Mouse (Mus musculus) stomach, postnatal 0 days (tissue): Measurements from ENCODE around the gene Skap2.

Experiments used
- CTCF ChIP-seq: IDR thresholded peaks from 2 replicates; pipeline ENCODE4 v1.5.1; 2016; ENCODE audit warnings: antibody characterized with exemption, low read depth, mild to moderate bottlenecking, moderate library complexity
- EP300 ChIP-seq: optimal IDR thresholded peaks from 2 replicates; pipeline ENCODE3; 2016; ENCODE audit warnings: antibody characterized with exemption

DNA sequence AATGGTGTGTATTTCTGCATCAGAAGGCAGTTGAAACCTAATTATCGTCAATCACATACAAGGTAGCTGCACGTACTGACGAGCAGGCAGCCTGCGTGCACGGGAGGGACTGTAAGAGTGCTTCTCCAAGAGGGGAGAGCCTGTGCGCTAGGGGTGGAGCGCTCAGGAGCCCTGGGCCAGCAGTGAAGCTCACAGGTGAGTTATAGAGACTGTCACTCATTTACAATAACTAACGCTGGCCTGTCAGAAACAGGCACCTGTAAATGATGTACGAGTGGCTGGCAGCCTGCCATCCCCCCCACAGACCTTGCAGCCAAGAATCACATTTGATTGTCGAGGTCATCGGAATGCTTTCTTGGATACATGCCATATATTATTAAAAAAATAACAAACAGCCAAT is 168.2 kb downstream of the Skap2 start:
- no peak for TF ChIP-seq CTCF
- TF ChIP-seq EP300 = no peak
